Mouse (Mus musculus): Measurements from ENCODE around the gene Rph3a.

GRCm38 (mm10) chr5:120981211-120981610 lies 28.7 kb downstream of the Rph3a start:
- TF ChIP-seq POLR2A (IDR thresholded peaks at IDR 0.05; ENCODE audit: control insufficient read depth, low read depth, low read length) (no peak), CTCF (IDR thresholded peaks at IDR 0.05; ENCODE audit: control insufficient read depth, insufficient read depth, insufficient replicate concordance, low read depth, low read length) (no peak)

All from testis, adult 2 months (tissue).